Mouse (Mus musculus) cerebellum, adult (tissue): Measurements from ENCODE around the gene Olfr961.

Experiments
- ATAC-seq: cut with Nextera tagmentation; 2 replicates; pipeline ENCODE4 v1.9.2; 2017; ENCODE audit warnings: mild to moderate bottlenecking, moderate library complexity, mixed read lengths; ENCODE audit not compliant: insufficient number of reproducible peaks, low FRiP score, low TSS enrichment

The Olfr961 gene

GRCm38 (mm10) chr9:39644785-39645184 is at the start of gene Olfr961:
Olfr961 (plus strand) TSS chr9:39645085.
- ATAC-seq: no peak

GRCm38 (mm10) chr9:39602536-39603332 is 42.2 kb upstream of the Olfr961 start:
- no peak for ATAC-seq

DNA sequence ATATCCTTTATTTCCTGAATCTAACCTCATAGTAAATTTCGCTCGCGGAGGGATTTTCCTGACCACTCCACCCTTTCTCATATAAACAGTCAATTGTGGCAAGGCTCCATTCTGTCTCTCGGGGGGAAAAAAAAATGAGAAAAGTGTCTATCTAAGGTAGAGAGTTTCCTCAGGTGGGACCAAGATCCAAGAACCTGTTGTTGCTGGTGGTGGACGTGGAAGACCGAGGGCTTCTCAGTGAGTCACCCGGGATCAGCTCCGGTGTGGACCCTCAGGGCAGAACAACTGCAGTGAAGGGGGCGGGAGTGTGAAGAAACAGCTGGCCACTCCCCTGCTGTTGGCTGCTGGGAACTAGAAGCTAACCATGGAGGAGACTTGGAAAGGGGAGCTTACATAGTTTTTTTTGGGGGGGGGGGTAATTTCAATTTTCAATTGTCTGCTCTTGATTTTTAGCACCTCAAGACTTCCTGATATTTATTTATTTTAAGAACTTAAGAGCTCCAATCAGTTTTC is 41.5 kb upstream of the Olfr961 start:
- ATAC-seq: no peak

DNA sequence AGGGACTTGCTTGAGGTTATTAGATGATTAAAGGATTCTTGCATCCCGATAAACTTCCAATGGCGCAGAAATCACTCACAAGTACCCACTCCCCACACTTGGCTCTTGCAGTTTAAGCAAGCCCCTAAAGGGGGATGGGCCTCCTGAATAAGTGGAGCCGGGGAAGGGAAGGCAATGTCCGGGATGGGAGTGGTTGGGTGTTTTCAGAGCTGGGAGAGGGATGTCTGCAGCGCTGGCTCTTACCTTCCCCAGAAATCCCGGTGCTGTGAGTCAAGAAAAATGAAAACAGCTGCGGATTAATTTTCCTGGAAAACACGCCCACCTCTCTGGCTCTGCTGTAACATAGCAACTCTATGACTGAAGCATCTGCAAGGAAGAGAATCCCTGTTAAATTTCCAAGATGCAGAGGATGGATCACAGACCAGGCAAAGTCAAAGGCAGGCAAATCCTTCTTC is 40.9 kb upstream of the Olfr961 start, which contains the start of gene AW551984:
AW551984 (minus strand) TSS at position 405 of the 455 bp plus-strand sequence.
- ATAC-seq: no peak

- ATAC-seq: no peak
These were observed 36.4 kb upstream of the Olfr961 start for GRCm38 (mm10) chr9:39608497-39608896.

- no peak for ATAC-seq
These were observed 34.5 kb upstream of the Olfr961 start, which contains the start of gene Olfr148 for GRCm38 (mm10) chr9:39610355-39610754. Olfr148 (plus strand) TSS chr9:39610655.

DNA sequence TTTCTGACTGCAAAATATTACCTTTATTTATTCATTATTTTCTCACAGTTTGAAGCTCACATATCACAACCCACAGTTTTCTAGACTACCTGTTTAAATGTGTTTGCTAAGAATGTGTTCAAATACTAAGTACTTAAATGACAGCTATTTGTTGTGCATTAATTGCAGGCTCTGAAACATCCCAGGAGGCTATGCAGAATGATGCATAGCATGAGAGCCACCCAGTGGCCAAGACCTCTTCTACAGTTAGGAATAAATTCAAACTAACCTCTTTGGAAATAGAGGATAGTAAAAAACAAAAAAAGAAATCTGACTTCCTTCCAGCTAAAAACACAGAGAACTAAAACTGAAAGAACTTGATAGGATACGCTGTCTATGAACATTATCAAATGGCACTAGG is 32.9 kb upstream of the Olfr961 start:
- ATAC-seq: no peak

GRCm38 (mm10) chr9:39621073-39621472 is 23.8 kb upstream of the Olfr961 start, which contains the start of gene Olfr960:
Olfr960 (plus strand) TSS chr9:39621373.
- no peak for ATAC-seq

DNA sequence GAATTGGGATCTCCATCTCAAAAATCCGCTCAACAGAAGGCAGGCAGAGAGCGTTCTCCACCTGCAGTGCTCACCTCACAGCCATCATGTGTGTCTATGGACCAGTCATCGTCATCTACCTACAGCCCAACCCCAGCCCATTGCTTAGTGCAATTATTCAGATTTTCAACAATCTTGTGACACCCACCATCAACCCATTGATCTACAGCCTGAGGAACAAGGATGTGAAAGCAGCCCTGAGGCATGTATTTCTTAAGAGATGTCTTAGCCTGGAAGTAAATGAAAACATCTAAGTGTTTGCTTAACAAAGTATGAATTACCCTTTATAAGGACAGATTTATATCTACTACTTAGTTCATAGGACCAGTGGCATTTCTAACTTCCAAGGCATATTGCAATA is 21.1 kb upstream of the Olfr961 start:
- no peak for ATAC-seq

DNA sequence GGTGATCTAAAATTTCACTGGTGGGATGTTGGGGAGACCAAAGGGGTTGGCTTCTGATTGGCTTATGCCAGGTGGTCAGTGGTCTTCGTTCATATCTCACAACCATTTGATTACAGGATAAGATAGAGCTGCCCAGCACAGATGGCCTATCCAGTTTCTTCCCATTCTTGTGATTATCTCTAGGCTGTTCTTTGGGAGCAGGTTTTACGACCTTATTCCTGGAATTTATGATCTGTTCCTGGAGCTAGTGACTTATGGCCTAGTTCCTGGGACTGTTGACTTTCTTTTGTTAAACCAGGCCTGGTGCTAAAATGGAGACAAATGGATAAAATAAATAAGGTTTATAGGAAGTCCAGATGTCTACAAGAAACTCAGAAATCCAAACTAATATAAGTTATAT is 20.2 kb upstream of the Olfr961 start:
- no peak for ATAC-seq

DNA sequence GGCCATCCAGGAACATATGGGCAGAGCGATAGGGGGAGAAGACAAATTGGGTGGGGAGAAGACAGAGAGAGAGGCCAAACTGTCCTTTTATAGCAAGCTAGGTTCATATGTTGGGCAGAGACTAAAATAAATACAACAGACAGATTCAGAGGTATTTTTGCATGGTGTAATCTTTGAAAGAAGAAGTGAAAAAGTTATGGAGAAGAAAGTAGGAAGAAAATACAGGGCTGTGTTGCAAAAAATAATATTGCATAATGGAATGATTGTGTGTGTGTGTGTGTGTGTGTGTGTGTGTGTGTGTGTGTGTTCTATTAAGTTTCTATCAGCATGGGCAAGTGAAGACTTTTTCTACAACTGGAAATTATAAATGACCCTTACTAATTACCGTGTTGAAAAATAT is 15.8 kb upstream of the Olfr961 start:
- no peak for ATAC-seq

DNA sequence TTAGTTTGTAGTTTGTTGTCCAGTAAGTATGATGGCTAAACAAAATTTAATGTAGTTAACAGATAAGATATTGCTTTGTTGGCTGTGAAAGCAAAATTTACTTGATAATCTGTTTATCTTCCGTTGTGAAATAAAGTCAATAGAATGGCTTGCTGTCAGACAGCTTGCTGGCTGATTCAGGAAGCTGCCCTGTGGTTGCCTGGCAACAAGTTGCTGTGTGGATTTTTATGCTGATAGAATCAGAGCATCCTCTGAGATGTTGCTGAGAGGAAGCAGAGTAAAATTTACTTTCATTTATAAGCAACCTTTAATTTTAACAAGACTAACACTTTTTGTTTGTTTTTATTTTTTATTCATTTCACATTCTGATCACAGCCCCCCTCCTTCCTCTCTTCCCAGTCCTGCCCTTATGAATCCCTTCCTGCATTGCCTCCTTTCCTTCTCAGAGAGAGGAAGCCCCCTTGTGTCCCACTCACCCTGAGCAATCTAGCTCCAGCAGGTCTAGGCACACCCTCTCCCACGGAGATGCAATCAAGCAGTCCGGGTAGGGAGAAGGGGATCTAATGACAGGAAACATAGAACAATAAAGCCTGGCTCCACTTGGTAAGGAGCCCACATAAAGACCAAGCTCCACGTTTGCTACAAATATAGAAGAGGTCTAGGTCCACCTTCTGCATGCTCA is 10.8 kb upstream of the Olfr961 start:
- ATAC-seq: no peak

DNA sequence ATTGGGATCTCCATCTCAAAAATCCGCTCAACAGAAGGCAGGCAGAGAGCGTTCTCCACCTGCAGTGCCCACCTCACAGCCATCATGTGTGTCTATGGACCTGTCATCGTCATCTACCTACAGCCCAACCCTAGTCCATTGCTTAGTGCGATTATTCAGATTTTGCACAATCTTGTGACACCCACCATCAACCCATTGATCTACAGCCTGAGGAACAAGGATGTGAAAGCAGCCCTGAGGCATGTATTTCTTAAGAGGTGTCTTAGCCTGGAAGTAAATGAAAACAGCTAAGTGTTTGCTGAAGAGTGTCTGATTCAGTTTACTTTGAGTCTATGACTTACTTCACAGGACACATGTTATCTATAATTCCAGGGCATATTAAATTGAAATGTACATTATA is 2.5 kb downstream of the Olfr961 start:
- ATAC-seq: no peak

DNA sequence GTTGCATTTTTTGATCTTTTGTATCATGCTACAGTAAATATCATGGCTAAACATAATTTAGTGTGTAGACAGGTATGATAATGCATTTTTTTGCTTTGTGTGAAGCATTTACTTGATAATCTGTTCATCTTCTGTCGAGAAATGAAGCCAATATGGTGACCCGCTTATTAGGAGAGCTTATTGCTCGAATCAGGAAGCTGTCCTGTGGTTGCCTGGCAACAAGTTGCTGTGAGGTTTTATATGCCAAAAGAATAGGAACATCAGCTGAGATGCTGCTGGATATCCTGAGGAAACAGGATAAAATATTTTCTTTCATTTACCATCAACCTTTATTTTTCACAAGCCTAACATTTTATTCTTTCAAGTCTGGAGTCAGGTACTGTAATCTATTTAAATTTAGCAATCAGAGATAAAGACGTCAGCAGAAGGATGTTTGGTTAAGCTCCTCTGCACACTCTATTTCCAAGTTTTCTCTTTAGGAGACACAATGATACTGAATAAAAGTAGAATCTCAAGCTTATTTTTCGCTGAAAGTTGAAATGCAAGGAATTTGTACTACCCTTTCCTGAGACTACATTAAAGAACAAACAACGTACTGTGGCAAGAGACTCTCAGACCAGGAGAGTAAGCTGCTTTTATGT is 10.0 kb downstream of the Olfr961 start:
- no peak for ATAC-seq

DNA sequence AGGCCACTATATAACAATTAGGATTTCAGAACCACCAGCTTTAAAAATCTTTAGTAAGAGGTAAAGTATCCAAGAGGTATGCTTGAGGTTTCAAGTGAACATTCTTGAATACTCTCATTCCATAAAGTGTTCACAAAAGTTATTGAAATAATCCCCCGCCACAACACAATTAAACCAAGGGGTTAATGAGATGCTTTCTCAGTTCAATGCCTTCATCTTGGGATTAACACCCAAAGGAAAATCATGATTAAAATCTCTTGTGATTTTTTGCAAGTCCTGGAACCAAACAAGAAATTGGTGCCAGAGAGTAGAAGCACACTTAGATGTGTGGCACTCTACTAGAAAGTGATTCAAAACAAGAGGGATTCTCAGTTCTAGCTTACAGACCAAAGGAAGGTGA is 22.0 kb downstream of the Olfr961 start, which contains the start of gene Olfr963:
Olfr963 (plus strand) TSS at position 301 of the 400 bp plus-strand sequence.
- ATAC-seq: no peak

- no peak for ATAC-seq
These were observed 24.8 kb downstream of the Olfr961 start for GRCm38 (mm10) chr9:39669723-39670122.

- ATAC-seq: no peak
These were observed 29.9 kb downstream of the Olfr961 start for GRCm38 (mm10) chr9:39674820-39675219.

DNA sequence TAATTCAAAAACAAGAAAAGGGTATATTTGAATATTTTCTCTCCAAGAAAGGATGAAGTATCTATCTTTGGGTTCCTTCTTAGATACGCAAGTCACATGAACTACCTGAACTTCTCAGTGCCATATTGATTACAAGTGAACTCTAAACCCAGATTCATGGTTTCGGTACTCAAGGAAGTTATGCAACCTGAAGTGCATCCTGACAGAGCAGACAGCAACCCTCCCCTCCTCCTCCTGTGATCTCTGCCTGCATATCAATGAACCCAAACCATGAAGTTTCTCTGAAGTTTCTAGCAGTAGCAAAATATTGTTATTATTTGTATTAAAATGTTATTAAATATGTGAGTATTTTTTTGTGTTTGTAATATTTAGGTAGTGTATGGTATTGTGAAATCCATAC is 33.7 kb downstream of the Olfr961 start:
- no peak for ATAC-seq

DNA sequence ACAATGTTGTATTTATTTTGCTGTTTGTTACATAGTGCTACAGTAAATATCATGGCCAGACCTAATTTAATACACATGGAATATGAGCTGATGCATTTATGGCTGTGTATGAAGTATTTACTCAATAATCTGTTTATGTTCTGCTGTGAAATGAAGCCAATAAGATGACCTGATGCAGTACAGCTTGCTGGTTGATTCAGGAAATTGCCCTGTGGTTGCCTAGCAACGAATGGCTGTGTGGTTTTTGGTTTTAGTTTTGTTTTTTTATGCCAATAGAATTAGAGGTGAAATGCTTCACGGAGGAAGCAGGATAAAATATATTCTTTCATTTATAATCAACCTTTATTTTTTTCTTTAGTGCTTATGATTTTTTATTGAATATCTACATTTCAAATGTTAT is 34.4 kb downstream of the Olfr961 start:
- no peak for ATAC-seq
